10 mouse cellular contexts compared by ENCODE assay signal in the genomic region with DNA sequence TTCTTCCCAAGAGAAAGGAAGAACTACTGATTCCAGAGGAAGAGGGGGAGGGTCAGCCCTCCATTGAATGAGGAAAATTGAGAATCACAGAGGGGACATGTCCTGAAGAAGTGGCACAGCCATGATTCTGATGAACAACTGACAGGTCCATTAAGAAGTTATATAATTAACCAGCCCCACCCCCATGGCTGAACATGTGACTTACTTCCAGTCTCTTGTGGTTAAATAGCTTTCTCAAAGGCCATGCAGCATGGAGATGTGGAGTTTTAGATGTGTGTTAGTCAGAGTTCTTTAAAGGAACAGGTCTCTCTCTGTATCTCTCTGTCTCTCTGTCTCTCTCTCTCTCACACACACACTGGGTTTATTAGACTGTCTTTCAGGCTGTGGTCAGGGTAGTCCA. TPM values are rescaled to one million over a fixed set of nuclear protein-coding genes. Genes with fewer than 3 reads are reported as not detected.
"Had no signal": no experiment of that assay in that cellular context is flagged by ENCODE, and none has a peak within 500 bp of the region (broad histone marks: within the 10 kb centered on the region; RNA-seq: fewer than 3 reads in every experiment).

No protein-coding gene starts in this region.

- H3K9ac ChIP-seq: limb, embryonic 15.5 days; liver, embryonic 13.5 days; neural tube, embryonic 12.5 days had no signal

- H3K4me1 ChIP-seq: limb, embryonic 15.5 days; liver, embryonic 13.5 days; midbrain, embryonic 10.5 days; neural tube, embryonic 12.5 days had no signal

- H3K27ac ChIP-seq: limb, embryonic 15.5 days; liver, embryonic 13.5 days; midbrain, embryonic 10.5 days; neural tube, embryonic 12.5 days had no signal

- H3K27me3 ChIP-seq: limb, embryonic 15.5 days; liver, embryonic 13.5 days; neural tube, embryonic 12.5 days had no signal

- H3K4me3 ChIP-seq: limb, embryonic 15.5 days; liver, embryonic 13.5 days; midbrain, embryonic 10.5 days; neural tube, embryonic 12.5 days had no signal

- H3K9me3 ChIP-seq: limb, embryonic 15.5 days; neural tube, embryonic 12.5 days had no signal

- H3K4me2 ChIP-seq: limb, embryonic 15.5 days; liver, embryonic 13.5 days; neural tube, embryonic 12.5 days had no signal

- DNase-seq: kidney, postnatal 10 days; layer of hippocampus, adult 9-11 months; layer of hippocampus, postnatal 36 days; liver, embryonic 13.5 days; lung, adult 18-20 months; midbrain, embryonic 14.5 days; thymus, postnatal 36 days had no signal

RNA-seq across cellular contexts. Expression of a gene that starts 11.9 kb away (rescaled TPM):
- polyA plus RNA-seq: midbrain, embryonic 14.5 days had no signal
